Mouse (Mus musculus) induced T-regulatory cell, adult 2 months (primary cell): ENCODE results near the gene Cipc.

Experiments used
- DNase-seq: peaks from one replicate; pipeline ENCODE4 v3.0.0-alpha.2; 2012; ENCODE audit warnings: low read depth

Cipc gene

GRCm38 (mm10) chr12:86989890-86990754 is 43.3 kb downstream of the Cipc start, which contains the start of gene Zdhhc22:
Zdhhc22 (minus strand) TSS chr12:86990430.
- DNase-seq, result no peak

DNA sequence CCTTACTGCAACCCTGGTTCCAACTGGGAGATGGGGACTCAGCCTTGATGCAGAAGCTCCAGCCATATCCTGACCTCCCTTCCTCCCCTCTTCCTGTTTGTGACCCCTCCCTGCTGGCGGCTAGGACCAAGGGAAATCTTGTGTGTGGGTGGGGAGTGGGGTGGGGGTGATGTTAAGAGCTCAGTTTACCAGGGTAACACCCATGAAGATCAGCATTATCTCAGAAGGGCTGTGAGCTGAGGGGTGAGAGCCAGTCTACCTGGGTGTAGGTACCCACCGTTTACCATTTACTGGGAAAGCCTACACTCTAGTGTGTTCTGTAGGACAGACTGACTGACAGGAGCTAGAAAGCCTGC is 43.9 kb downstream of the Cipc start:
- DNase-seq, result no peak

DNA sequence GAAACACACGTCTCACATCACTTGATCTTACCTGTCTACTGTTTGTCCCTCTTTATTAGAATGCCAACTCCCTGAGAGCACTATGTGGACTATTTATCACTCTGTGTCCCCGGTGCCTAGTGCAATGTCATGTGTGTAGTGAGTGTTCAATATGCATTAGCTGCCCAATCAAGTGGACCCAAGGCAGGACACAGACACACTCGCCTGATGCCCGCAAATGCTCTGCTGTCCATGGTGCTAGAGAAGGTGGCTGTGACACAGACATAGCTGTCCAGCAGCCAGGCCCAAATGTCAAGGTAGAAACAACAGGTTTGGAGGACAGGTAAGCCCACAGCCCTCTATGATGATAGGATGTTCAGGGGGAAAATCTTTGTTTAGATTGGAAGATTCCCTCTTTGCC is 47.3 kb downstream of the Cipc start:
- no peak for DNase-seq

- DNase-seq, result no peak
Measured at GRCm38 (mm10) chr12:86994776-86995175, 47.9 kb downstream of the Cipc start.

- no peak for DNase-seq
Measured at GRCm38 (mm10) chr12:86995931-86996330, 49.1 kb downstream of the Cipc start.

DNA sequence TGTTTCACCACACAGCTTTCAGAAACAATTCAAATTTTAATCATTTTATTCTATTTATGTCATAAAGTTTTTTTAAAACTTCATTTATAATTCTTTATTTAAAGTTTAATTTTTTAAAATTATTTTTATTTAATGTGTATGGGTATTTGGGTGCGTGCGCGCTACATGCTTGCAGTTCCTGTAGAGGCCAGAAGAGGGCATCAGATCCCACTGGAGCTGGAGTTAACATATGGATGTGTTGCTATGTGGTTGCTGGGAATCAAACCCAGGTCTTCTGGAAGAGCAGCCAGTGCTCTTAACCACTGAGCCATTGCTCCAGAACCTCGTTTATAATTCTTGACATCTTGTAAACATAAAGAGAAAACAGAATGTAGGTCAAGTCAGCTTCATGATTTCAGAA is 51.9 kb downstream of the Cipc start:
- no peak for DNase-seq

GRCm38 (mm10) chr12:86999283-86999820 is 52.5 kb downstream of the Cipc start:
- no peak for DNase-seq

GRCm38 (mm10) chr12:87000151-87000839 is 53.5 kb downstream of the Cipc start:
- peak; percentile 61 for DNase-seq

GRCm38 (mm10) chr12:87000840-87001176 is 54.0 kb downstream of the Cipc start:
- no peak for DNase-seq

DNA sequence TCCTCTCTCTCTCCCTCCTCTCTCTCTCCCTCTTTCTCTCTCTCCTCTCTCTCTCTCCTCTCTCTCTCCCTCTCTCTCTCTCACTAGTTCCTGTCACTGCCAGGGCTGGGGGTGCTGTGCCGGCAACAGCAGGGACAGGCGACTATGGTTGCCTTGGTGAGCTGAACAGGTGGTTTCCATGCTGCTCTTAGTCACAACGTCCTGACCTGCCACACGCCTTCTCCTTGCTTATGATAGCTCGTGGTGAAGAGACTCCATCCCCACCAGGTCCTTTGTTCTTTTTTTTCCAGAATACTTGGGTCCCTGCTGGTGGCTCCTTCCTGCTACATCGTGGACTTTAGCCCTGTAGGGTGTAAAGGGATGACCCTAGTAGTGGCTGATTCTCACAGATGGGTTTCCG is 55.4 kb downstream of the Cipc start:
- DNase-seq, result no peak

DNA sequence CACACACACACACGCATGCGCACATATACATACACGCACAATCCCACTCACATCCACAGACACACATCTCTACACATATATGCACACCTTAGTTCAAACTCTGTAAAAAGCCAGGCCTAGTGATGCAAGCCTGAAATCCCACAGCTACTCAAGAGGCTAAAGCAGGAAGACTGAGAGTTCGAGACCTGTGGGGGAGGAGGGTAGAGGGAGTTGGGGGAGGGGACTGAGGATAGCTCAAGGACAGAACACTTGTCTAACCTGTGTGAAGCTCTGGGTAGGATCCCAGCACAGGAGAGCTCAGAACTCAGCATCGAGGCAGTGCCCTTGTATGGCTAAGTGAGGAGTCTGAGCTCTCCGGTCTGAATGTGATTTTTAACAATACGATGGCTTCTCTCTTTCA is 56.0 kb downstream of the Cipc start:
- no peak for DNase-seq

DNA sequence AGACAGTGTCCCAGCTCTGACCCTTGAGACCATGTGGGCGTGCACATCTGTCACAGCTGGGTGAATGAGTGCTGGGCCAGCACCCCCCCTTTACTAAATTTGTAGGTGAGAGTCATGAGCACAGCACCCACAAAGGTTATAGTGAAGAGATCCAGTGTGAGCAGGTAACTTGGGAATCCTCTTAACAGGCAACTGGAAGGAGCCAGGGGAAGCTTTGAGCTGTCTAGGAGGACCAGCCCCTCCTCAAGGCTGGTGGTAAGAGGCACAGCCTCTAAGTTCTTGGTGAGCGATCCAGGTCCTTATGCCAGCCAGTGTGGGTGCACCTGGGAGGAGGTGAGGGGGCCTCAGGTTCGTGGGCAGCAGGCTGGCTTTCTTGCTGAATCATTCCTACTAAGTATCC is 56.8 kb downstream of the Cipc start:
- no peak for DNase-seq

GRCm38 (mm10) chr12:87004596-87004995 is 57.8 kb downstream of the Cipc start:
- DNase-seq, result no peak
